Mouse (Mus musculus): ENCODE results near the gene Gm28047. TPM values are rescaled to one million over a fixed set of nuclear protein-coding genes. Genes with fewer than 3 reads are reported as not detected.
"Not testable (repeated sequence)": the region's sequence is repeated elsewhere in the genome, so short reads cannot be mapped to it uniquely, and the experiment has no call there.

The Gm28047 gene
- total RNA-seq, 2 experiments from 2014 or later = 1.7 to 3.2 TPM

DNA sequence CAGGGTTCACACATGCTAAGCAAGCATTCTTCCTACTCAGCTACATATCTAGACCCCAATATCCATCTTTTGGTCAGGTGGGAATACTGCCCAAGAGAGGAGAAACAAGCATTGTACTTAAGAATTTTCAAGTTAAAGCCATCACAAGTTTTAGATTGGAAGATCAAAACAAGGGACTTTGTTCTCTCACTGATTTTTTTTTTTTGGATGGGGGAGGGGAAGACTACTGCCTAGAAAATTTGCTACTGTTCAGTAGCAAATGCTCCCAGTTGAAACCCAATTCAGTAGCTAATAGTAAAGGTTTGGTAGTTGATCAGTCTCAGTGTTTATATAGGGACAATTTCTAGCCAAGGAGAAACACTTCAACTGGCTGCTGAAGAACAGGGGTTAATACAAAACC is 2.3 kb downstream of the Gm28047 start:
- no peak for DNase-seq (ENCODE audit: low spot score in 2 of 2)

DNA sequence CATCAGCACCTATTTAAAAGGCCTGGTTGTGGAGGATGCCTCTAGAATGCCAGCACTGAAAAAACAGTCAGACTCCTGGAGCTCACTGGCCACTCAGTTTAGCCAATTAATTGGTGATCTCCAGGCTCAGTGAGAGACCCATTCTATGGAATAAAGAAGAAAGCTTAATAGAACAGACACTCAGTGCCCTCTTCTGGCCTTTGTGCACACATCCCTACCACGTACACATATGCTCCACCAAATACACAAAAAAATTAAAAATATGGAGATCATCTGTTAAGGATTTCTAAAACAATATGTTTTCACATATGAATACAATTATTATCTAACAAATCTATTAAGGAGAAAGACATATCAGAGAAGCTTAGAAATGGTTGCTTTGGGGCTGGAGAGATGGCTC is 4.1 kb downstream of the Gm28047 start:
- no peak for DNase-seq (ENCODE audit: low spot score in 2 of 2)

DNA sequence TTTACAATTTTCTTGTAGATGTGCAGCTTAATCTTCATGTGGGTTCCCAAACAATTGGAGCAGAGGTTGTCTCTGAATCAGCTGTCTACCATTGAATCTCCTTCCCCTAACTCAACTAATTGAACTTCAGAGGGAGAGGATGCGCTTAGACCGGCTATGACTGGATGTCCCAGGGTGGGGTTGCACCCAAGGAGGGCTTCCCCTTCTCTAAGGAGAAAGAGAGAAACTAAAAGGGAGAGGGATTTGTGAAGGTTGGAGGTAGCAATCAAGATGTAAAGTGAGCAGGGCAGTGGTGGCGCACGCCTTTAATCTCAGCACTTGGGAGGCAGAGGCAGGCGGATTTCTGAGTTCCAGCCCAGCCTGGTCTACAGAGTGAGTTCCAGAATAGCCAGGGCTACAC is 5.4 kb downstream of the Gm28047 start:
- no peak for DNase-seq (ENCODE audit: low spot score in 2 of 2)

DNA sequence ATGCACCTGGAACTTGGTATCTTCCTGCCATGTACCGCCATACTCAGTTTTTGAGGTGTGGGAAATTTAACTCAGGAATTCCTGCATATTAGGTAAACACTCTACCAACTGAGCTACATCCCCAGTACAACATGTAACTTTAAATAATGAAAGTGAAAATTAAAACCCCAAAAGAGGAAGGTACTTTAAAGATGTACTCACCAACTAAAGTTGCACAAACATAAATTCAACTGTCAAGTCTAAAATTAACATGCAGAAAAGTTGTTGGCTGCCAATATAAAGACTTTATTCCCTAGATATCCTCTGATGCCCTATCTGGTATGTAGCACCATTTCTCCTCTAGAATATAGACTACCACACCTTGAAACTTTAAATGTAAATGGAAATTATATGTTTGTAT is 7.2 kb downstream of the Gm28047 start:
- DNase-seq (ENCODE audit: low spot score in 2 of 2) = no peak

DNA sequence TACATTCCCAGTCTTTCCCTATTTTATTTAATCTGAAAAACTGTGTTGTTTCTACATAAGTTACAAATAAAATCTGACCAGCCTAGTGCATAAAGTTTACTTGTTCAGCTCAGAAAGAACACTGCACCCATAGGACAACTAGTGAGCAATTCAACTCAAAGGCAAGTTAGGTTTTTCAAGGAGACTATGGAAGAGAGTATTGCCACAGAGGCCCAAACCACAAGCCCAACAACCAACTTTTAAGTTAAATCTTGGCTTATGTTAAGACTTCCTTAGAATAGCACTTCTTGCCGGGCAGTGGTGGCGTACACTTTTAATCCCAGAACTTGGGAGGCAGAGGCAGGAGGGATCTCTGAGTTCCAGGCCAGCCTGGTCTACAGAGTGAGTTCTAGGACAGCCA is 8.7 kb downstream of the Gm28047 start:
- no peak for DNase-seq (ENCODE audit: low spot score in 2 of 2)

DNA sequence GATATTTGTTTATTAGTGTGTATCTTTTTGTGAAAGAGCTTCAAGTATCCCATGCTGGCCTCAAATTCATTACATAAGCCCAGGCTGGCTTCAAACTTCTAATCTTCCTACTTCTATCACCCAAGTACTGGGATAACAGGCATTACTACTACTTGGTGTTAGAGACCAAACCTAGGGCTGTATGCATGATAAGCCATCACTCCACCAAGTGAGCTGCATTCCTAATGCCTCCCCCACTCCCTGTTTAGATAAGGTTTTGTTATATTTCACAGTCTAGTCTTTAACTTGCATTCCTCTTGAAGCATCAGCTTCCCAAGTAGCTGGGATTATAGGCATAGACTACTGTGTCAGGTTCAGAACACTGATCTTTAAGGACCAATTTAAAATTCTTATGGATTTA is 10.6 kb downstream of the Gm28047 start:
- no peak for DNase-seq (ENCODE audit: low spot score in 2 of 2)

DNA sequence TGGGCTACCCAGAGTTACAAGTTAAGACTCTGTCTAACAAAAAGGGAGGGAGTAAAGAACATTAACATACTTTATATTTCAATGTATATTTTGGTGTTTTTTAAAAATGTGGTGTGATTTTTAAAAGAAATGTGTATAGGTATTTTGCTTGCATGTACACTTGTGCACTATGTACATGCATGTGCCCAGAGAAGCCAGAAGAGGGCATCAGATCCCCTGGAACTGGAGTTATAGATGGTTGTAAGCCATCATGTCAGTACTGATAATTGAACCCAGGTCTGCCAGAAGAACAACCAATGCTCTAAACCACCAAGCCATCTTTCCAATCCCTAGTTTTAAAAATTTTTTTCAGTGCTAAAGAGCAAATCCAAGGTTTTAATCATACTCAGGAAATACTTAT is 11.9 kb downstream of the Gm28047 start:
- DNase-seq (ENCODE audit: low spot score in 2 of 2) = no peak

DNA sequence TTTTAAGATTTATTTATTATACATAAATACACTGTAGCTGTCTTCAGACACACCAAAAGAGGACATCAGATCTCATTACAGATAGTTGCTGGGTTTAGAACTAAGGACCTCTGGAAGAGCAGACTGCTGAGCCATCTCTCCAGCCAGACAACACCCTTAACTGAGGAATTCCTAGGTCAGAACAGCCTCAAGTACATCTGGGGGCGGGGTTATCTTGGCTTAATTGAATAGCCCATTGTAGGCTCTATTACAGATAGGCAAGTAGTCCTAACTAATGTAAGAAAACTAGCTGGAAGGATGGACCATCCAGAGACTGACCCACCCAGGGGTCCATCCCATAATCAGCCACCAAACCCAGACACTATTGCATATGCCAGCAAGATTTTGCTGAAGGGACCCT is 16.3 kb downstream of the Gm28047 start:
- DNase-seq (ENCODE audit: low spot score in 2 of 2) = not testable (repeated sequence)

DNA sequence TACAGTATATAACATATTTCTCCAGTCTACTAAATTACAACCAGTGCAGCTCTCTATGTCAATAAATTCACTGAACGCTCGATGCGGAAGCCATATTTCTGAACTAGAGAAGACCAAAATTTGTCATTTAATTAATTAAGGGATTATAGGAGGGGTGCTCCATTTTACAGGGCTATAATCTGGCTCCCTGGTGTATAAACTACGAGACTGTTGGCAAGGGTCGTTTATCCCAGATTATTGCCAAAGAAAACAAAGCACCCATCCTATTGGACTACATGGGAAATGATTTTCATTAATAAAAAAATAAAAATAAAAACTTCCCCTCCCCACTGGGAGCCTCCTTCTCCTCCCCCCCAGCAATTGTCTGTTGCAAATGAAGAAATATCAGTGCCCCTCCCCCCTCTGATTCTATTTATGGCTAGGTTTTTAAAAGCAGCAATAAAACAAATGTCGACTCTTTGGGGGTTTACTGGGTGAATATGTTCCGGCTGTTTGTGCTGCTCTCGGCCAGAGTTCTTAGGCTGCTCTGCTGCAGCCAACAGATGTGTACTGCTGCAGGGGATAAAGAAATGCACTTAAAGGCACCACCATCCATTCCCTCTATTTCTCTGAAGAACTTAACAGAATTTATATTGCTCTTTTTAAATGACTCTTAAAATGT is 30.7 kb downstream of the Gm28047 start:
- no peak for DNase-seq (ENCODE audit: low spot score in 2 of 2)

DNA sequence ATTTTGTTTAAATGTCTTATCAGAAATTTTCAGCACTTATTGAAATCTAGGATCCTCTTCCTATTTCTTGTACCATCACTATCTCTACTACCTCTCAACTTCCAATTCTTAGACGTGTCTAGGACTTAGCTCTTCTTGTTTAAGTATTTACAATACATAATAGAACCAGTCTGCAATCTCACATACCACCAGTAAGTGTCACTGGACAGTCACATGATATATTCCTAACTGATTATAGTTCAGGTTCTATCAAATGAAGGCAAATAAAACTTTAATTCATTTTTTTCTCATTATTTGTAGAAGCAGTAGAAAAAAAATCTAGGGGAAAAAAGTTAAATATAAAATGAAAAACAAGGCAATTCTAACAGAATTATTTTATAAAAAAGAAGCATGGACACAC is 32.2 kb downstream of the Gm28047 start:
- DNase-seq (ENCODE audit: low spot score in 2 of 2) = no peak

DNA sequence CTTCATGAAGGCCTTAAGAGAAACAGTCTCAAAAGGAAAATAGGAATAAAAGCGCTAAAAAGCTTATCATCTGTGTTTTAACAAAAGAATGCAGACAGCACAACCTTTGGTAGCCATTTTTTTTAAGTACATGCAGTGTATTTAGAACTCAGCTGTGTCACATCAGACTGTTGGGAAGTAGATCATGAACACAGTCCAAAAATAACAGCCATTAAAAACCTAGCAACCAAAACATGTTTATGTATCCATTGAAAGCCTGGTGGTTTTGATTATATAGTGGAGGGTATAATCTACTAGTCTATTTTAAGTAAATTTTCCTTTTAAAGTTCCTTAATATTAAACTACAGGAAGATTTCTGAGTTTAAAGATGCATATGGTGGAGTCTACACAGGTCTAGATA is 34.3 kb downstream of the Gm28047 start:
- DNase-seq (ENCODE audit: low spot score in 2 of 2) = no peak

DNA sequence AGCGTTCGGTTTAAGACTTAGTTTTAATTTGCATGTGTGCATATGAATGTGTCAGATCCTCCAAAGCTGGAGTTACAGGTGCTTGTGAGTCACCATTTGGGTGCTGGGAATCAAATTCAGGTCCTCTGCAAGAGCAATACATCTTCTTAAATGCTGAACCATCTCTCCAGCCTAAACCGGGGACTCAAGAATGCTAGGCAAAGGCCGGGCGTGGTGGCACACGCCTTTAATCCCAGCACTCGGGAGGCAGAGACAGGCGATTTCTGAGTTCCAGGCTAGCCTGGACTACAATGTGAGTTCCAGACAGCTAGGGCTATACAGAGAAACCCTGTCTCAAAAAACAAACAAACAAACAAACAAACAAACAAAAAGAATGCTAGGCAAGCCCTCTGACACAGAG is 35.0 kb downstream of the Gm28047 start:
- no peak for DNase-seq (ENCODE audit: low spot score in 2 of 2)

DNA sequence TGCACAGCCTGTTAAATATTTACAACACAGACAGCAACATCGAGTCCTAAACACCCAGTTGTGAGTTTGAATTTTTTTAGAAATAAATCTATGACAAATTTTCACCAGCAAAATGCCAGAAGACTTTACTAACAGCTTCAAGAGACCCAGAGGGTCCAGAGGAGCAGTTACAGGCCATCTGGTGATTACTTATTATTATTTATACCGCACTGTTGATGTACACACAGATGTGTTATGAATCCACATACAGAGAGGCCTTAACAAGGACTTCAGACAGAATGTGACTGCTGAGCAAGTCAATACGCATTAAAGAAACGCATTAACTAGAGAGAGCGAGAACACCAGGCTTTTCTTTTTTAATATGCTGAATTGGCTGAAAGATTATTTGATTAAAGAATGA is 39.4 kb downstream of the Gm28047 start:
- DNase-seq (ENCODE audit: low spot score in 2 of 2) = no peak

DNA sequence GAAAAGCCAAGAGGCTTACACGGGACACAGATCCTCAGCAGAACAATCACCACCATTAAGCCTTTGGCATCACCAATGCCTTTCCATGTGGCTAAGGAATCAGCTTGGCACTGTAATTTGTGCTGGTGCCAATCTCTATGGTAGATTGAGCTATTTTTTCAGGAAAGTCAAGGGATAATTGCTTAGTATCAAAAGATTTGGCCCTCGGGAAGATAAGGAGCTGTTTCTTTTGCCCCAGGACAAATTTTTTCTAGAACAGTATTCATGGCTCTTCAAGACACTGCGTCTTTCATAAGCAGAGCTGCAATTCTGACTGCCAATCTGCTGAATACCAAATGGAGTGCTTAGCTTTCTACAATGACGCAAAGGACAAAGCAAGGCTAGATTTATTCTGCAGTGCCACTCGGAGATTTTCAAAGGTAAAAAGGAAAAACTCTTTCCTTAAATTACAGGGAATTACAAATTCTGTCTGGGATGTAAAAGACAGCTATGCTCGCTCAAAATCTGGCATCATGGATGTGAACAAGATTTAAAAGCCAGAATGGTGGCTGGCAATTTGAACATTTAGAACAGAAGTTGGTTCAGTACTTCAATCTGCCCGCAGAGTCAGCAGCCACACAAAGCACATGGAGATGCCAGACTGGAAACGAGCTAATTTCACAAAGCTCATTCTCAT is 41.0 kb downstream of the Gm28047 start:
- no peak for DNase-seq (ENCODE audit: low spot score in 2 of 2)

DNA sequence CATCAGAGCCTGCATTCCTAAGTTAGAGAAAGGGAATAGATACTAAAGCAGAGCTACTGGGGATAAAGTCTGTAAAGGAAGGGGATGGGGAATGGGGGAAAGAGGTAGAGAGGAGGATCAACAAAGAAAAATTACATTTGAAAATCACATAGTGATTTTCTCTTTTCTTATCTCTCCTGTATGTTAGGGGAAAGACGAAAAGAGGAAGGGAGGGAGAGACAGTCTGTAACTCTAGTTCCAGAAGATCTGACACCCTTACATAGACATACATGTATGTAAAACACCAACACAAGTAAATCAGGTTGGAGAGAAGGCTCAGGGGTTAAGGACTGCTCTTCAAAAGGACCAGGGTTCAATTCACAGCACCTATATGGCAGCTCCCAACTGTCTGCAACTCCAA is 43.7 kb downstream of the Gm28047 start:
- DNase-seq (ENCODE audit: low spot score in 2 of 2) = no peak

DNA sequence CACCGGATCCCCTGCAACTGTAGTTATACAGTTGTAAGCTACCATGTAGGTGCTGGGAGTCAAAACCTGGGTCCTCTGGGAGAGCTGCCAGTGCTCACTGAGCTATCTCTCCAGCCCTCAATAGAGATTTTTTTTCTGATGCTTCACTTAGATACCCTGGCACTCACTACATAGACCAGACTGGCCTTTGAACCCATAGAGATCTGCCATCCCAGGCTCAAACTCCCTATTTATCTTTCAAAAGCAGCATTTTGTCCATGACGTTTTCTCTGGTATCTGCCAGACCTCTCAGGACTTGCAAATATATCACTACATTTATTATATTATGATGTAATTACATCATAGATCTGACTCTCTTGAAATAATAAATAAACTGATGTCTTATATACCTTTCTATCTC is 46.5 kb downstream of the Gm28047 start:
- no peak for DNase-seq (ENCODE audit: low spot score in 2 of 2)

DNA sequence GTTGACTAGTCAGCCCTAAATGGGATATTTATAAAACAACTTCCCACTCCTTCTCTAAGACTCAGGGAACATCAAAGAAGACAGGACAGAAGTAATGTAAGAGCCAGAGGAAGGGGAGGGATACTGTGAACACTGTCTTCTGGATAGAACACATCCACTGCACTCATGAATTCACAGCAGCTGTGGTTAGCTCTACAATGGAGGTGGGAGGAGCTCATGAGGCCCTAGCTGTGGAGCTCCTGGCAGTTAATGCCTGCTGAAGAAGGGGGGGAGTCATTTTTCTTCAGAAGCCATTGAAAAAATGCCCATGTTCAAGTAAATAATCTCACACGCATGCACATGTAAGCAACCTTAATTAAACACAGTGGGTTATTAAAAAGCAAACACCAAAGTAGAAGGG is 47.9 kb downstream of the Gm28047 start:
- no peak for DNase-seq (ENCODE audit: low spot score in 2 of 2)

DNA sequence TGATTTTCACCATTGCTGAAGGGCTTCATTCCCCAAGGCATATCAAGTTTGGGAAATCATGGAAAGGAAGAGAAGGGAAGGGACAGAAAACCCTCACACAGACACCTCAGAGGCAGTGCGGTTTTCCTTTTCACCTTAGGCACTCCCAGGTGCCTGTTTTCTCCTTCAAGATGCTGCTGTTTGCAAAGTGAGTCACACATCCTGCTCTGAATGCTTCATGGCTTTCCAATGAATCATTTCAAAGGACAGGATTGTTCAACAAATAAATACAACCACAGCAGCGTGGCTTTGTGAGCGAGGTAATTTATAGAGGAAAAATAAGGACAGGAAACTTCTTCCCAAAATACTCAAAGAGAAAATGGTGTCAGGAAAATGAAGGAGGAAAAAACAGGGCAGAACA is 52.8 kb downstream of the Gm28047 start:
- no peak for DNase-seq (ENCODE audit: low spot score in 2 of 2)

DNA sequence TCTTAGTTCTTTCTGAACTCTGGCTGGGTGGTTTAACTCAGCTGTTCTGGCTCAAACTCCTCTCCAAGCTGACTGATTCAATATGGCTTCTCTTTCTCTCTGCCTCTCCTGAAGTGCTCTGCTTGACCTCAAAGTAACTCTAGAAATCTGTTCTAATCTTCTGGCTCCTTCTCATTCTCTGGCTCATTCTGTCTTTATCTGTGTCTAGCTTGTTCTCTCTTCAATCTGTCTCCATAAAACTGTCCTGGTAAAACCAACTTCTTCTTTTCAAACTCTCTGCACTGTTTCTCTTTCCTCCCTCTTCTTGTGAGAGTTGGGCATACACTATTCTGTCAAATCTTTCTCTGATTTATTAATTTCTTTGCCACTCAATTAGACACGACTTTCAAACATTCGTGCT is 57.0 kb downstream of the Gm28047 start:
- no peak for DNase-seq (ENCODE audit: low spot score in 2 of 2)

DNA sequence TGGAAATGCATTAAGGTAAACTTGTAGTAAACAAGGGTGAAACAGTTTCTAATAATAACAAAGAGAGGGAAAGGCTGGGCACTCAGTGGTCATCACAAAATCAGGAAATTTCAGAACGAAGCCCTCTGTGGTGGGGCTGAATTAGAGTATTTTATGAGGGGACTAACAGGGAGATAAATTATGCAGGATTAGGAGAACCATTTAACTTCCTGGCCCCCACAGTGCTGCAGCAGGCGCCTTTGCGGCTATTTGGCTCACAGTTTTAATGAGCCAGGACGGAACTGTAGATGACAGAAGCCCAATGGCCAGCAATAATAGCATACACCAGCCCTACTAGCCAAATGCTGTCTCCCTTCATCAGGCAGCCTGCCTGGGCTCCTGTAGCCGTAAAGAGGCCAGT is 61.2 kb downstream of the Gm28047 start:
- DNase-seq (ENCODE audit: low spot score in 2 of 2) = no peak

DNA sequence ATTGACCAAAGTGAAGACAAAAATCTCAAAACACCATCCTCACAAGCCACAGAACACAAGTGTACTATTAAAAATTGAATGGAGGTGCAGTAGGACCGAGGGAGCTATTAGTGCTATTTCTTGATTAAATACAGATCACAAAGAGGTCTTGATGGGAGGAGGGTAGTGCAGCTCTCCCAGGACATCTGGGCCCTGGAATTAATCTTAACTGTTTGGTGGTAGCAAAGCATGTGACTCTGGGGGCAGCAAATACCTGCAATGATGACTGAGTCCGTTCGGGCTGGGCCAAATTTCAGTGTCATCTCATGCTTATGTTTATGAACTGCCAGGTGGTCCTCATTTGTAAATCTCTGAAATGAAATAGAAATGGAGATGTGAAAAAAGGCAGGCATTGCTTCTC is 61.8 kb downstream of the Gm28047 start:
- DNase-seq (ENCODE audit: low spot score in 2 of 2) = no peak

DNA sequence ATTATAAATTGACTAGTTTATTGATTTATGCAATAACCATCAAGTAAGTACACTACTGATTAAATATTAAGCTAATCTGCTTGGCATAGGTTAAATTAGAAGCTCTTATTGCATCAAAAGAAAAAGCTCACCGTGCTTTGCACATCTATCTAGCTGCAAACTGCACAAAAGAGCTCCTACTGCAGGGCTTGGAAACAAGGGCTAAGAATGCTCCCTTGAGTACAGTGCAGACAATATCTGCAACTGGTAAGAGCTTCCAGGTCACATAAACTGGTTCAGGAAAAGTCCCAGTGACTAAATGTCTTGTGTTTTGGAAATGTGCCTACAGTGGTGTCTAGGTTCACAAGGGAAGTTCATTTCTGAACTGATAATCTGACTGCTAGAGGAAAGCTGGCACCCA is 62.4 kb downstream of the Gm28047 start:
- no peak for DNase-seq (ENCODE audit: low spot score in 2 of 2)

DNA sequence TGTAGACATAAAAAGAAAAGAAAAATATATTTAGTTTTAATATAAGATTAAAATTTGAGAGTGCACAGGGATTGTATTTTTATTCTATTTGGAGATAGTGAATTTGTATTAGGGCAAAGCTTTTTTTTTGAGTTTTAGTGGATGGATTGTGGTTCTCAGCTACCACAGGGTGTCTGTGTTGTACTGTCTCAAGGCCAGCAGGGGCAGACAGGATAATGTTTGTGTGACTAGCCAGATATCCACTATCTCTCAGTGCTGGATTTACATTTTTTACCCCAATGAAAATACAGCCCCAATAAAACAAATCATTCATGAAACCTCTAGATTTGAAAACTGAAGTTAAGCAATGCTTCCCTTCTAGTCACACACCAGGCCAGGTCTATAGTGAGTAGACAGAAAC is 67.3 kb downstream of the Gm28047 start:
- no peak for DNase-seq (ENCODE audit: low spot score in 2 of 2)

All from adrenal gland, adult 18-20 months (tissue).